Mouse (Mus musculus): ENCODE measurements around the gene Faf2. TPM values are rescaled to one million over a fixed set of nuclear protein-coding genes. Genes with fewer than 3 reads are reported as not detected.
A peak's percentile ranks its signal among the peaks of the same experiment; 100 is the strongest.

Gene Faf2
- polyA plus RNA-seq, 1 experiment = 27.9 TPM

- TF ChIP-seq CTCF (conservative IDR thresholded peaks at IDR 0.05; ENCODE audit: insufficient read depth, insufficient read length, low read depth, low read length) (no peak), POLR2A (IDR thresholded peaks at IDR 0.05; ENCODE audit: low read depth, low read length) (no peak)
- Histone ChIP-seq H3K4me1 (ENCODE audit: control insufficient read depth, insufficient read depth, low read length) (peaks cover 13% of the 10 kb centered on the region; the same call in 1 of the 2 replicates), H3K27me3 (replicated peaks; ENCODE audit: control insufficient read depth, insufficient read depth, low read length) (no peaks in the 10 kb centered on the region), H3K27ac (ENCODE audit: insufficient read depth, low read depth, low read length) (peak overlapping the region; percentile 81), H3K4me3 (ENCODE audit: insufficient read depth, low read depth, low read length) (peak overlapping the region; percentile 89), H3K36me3 (ENCODE audit: control insufficient read depth, insufficient read depth, low read length) (no peaks in the 10 kb centered on the region)
- DNase-seq = no peak
- 5% methylated on average over 21 of the region's 21 CpGs for WGBS
These were observed 71.3 kb downstream of the Faf2 start for GRCm38 (mm10) chr13:54692711-54693557.

GRCm38 (mm10) chr13:54693558-54694347 is 72.2 kb downstream of the Faf2 start, which contains the start of gene Rnf44:
TSS of gene Rnf44 (minus strand) at chr13:54693907.
- under 1% methylated on average over 89 of the region's 92 CpGs for WGBS
- DNase-seq = peak; percentile 99
- TF ChIP-seq CTCF (conservative IDR thresholded peaks at IDR 0.05; ENCODE audit: insufficient read depth, insufficient read length, low read depth, low read length) = no peak
- TF ChIP-seq POLR2A (IDR thresholded peaks at IDR 0.05; ENCODE audit: low read depth, low read length) = no peak
- Histone ChIP-seq H3K27ac (ENCODE audit: insufficient read depth, low read depth, low read length) (peak within 1 kb of the TSS; percentile 98), H3K4me3 (ENCODE audit: insufficient read depth, low read depth, low read length) (peak within 1 kb of the TSS; percentile 89), H3K27me3 (replicated peaks; ENCODE audit: control insufficient read depth, insufficient read depth, low read length) (no peaks in the 10 kb centered on the region), H3K4me1 (ENCODE audit: control insufficient read depth, insufficient read depth, low read length) (peaks cover 13% of the 10 kb centered on the region; the same call in 1 of the 2 replicates), H3K36me3 (ENCODE audit: control insufficient read depth, insufficient read depth, low read length) (no peaks in the 10 kb centered on the region)

- peak; percentile 95 for DNase-seq
- peak overlapping the region; percentile 65 for H3K4me3 ChIP-seq (ENCODE audit: insufficient read depth, low read depth, low read length)
- no peaks in the 10 kb centered on the region for H3K27me3 ChIP-seq (replicated peaks; ENCODE audit: control insufficient read depth, insufficient read depth, low read length)
- no peaks in the 10 kb centered on the region for H3K36me3 ChIP-seq (ENCODE audit: control insufficient read depth, insufficient read depth, low read length)
- TF ChIP-seq POLR2A (IDR thresholded peaks at IDR 0.05; ENCODE audit: low read depth, low read length) = no peak
- no peak for TF ChIP-seq CTCF (conservative IDR thresholded peaks at IDR 0.05; ENCODE audit: insufficient read depth, insufficient read length, low read depth, low read length)
- peak overlapping the region; percentile 98 for H3K27ac ChIP-seq (ENCODE audit: insufficient read depth, low read depth, low read length)
- peaks cover 13% of the 10 kb centered on the region; the same call in 1 of the 2 replicates for H3K4me1 ChIP-seq (ENCODE audit: control insufficient read depth, insufficient read depth, low read length)
- WGBS = 10% methylated on average over 26 of the region's 26 CpGs
These were observed 72.9 kb downstream of the Faf2 start for GRCm38 (mm10) chr13:54694348-54695060.

- Histone ChIP-seq H3K4me1 (ENCODE audit: control insufficient read depth, insufficient read depth, low read length) (peaks cover 13% of the 10 kb centered on the region; the same call in 1 of the 2 replicates), H3K4me3 (ENCODE audit: insufficient read depth, low read depth, low read length) (no peak overlapping the region), H3K36me3 (ENCODE audit: control insufficient read depth, insufficient read depth, low read length) (no peaks in the 10 kb centered on the region), H3K27me3 (replicated peaks; ENCODE audit: control insufficient read depth, insufficient read depth, low read length) (no peaks in the 10 kb centered on the region), H3K27ac (ENCODE audit: insufficient read depth, low read depth, low read length) (peak overlapping the region; percentile 67)
- peak; percentile 59 for DNase-seq
- 71% methylated on average over 11 of the region's 11 CpGs for WGBS
- TF ChIP-seq POLR2A (IDR thresholded peaks at IDR 0.05; ENCODE audit: low read depth, low read length) (no peak), CTCF (conservative IDR thresholded peaks at IDR 0.05; ENCODE audit: insufficient read depth, insufficient read length, low read depth, low read length) (no peak)
These were observed 74.1 kb downstream of the Faf2 start for GRCm38 (mm10) chr13:54695479-54696230.

- H3K4me3 ChIP-seq (ENCODE audit: insufficient read depth, low read depth, low read length) = peak within 1 kb of the TSS; percentile 41
- DNase-seq = peak; percentile 88
These were observed 79.7 kb downstream of the Faf2 start, which contains the start of gene Cdhr2 for GRCm38 (mm10) chr13:54701243-54701642. TSS of gene Cdhr2 (plus strand) at chr13:54701461.

GRCm38 (mm10) chr13:54702507-54702906 is 80.9 kb downstream of the Faf2 start:
- 72% methylated on average over 7 of the region's 7 CpGs for WGBS
- H3K4me1 ChIP-seq (ENCODE audit: control insufficient read depth, insufficient read depth, low read length) = peaks cover 4% of the 10 kb centered on the region
- no peaks in the 10 kb centered on the region for H3K27me3 ChIP-seq (replicated peaks; ENCODE audit: control insufficient read depth, insufficient read depth, low read length)
- no peaks in the 10 kb centered on the region for H3K36me3 ChIP-seq (ENCODE audit: control insufficient read depth, insufficient read depth, low read length)
- no peak overlapping the region for H3K27ac ChIP-seq (ENCODE audit: insufficient read depth, low read depth, low read length)
- H3K4me3 ChIP-seq (ENCODE audit: insufficient read depth, low read depth, low read length) = no peak overlapping the region
- no peak for DNase-seq
- no peak for TF ChIP-seq POLR2A (IDR thresholded peaks at IDR 0.05; ENCODE audit: low read depth, low read length)

More at GRCm38 (mm10) chr13:54701243-54701642, 79.7 kb downstream of the Faf2 start, which contains the start of gene Cdhr2:
- TF ChIP-seq POLR2A (IDR thresholded peaks at IDR 0.05; ENCODE audit: low read depth, low read length) = no peak
- TF ChIP-seq CTCF (conservative IDR thresholded peaks at IDR 0.05; ENCODE audit: insufficient read depth, insufficient read length, low read depth, low read length) = no peak
- H3K36me3 ChIP-seq (ENCODE audit: control insufficient read depth, insufficient read depth, low read length) = no peaks in the 10 kb centered on the region
- peaks cover 4% of the 10 kb centered on the region for H3K4me1 ChIP-seq (ENCODE audit: control insufficient read depth, insufficient read depth, low read length)
- WGBS = 22% methylated on average over 5 of the region's 5 CpGs
- H3K27me3 ChIP-seq (replicated peaks; ENCODE audit: control insufficient read depth, insufficient read depth, low read length) = no peaks in the 10 kb centered on the region
- H3K27ac ChIP-seq (ENCODE audit: insufficient read depth, low read depth, low read length) = no peak within 1 kb of the TSS
